Mouse (Mus musculus) subcutaneous adipose tissue, adult 2 months (tissue): ENCODE results near the gene Vmn1r88. TPM values are rescaled to one million over a fixed set of nuclear protein-coding genes. Genes with fewer than 3 reads are reported as not detected.

Experiments
- polyA plus RNA-seq: library from polyadenylated mRNA; depleted of rRNA; stranded (reverse); fragments of >200 nt; gene quantifications from 2 replicates; pipeline ENCODE4 v1.2.3, GENCODE M21; 2012; ENCODE audit warnings: low replicate concordance; rRNA removed

Vmn1r88 gene
- polyA plus RNA-seq = not detected in 2 replicates

DNA sequence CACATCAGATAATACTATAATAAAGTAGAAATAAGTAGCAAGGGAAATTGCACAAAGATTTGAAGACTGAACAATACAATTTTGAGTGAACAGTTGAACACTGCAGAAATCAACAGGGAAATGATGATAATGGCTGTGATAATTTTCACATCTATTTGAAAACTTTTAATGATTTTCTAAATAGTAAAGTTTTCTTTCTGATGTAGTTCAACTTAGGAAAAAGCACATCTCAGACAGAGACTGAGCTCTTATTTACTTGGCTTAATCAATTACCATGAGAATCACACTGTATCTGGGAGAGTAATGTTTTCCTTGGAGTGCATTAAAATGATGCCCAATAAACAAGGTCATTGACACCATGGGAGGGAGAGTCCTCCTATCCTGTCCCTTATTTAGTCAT is at the start of gene Vmn1r88:
Vmn1r88 (plus strand) TSS at position 301 of the 400 bp plus-strand sequence.

DNA sequence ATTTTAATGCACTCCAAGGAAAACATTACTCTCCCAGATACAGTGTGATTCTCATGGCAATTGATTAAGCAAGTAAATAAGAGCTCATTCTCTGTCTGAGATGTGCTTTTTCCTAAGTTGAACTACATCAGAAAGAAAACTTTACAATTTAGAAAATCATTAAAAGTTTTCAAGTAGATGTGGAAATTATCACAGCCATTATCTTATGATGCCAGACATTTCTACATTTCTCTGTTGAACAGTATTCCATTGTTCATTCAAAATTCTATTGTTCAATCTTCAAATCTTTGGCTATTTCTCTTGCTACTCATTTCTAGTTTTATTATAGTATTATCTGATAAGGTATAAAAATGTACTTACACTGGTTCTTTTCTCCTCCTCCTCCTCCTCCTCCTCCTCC is 39.6 kb upstream of the Vmn1r88 start, which contains the start of gene Vmn1r86:
Vmn1r86 (minus strand) TSS at position 101 of the 400 bp plus-strand sequence.

DNA sequence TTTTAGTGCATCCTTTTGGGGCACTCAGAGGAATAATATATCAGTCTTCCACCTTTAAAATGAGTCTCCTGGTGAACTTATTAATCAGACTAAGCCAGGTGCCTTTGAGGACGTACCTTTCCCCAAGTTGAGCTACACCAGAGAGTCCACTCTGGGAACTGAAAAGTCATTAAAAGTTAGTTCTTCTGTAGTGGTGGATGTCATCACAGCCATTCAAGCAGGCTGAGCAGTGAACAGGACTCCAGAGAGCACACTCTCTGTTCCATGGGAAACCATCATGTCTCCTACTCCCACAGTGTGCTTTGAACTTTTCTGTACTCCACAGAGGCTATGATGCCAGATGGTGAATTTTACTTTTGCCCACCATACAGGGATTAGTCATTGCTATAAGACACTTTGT is 19.3 kb upstream of the Vmn1r88 start, which contains the start of gene Vmn1r87:
Vmn1r87 (minus strand) TSS at position 101 of the 400 bp plus-strand sequence.

DNA sequence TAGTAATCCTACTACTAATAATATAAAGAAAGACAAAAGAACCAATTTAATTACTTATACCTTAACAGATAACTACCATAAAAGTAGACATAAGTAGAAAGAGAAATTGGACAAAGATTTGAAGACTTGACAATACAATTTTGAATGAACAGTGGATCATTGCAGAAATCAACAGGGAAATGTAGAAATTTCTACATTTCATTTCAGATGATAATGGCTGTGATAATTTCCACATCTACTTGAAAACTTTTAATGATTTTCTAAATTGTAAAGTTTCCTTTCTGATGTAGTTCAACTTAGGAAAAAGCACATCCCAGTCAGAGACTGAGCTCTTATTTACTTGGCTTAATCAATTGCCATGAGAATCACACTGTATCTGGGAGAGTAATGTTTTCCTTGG is 53.4 kb downstream of the Vmn1r88 start, which contains the start of gene Vmn1r89:
Vmn1r89 (plus strand) TSS at position 301 of the 400 bp plus-strand sequence.

Other genes with a start within 250 kb of the Vmn1r88 start
- gene Rps5, start 237.3 kb upstream of the Vmn1r88 start, polyA plus RNA-seq = 1,231 and 3,702 TPM in 2 replicates
- 0.26 and 0.54 TPM in 2 replicates for gene Rnf225, start 232.2 kb upstream of the Vmn1r88 start, polyA plus RNA-seq
- 5.6 and 11.9 TPM in 2 replicates for gene Zfp324, start 193.7 kb upstream of the Vmn1r88 start, polyA plus RNA-seq
- 5.9 and 11.7 TPM in 2 replicates for gene Zfp446, start 181.7 kb upstream of the Vmn1r88 start, polyA plus RNA-seq
- 0.32 and 0.63 TPM in 2 replicates for gene Slc27a5, start 161.4 kb upstream of the Vmn1r88 start, polyA plus RNA-seq
- 168 and 437 TPM in 2 replicates for gene Trim28, start 160.5 kb upstream of the Vmn1r88 start, polyA plus RNA-seq
- gene Zbtb45, start 149.5 kb upstream of the Vmn1r88 start, polyA plus RNA-seq = 12.3 and 22.9 TPM in 2 replicates
- gene Chmp2a, start 124.8 kb upstream of the Vmn1r88 start, polyA plus RNA-seq = 100 and 104 TPM in 2 replicates
- gene Ube2m, start 121.3 kb upstream of the Vmn1r88 start, polyA plus RNA-seq = 232 and 241 TPM in 2 replicates
- 0.92 and 2.7 TPM in 2 replicates for gene Mzf1, start 104.8 kb upstream of the Vmn1r88 start, polyA plus RNA-seq
- not detected in 2 replicates for gene Vmn1r85, start 64.4 kb upstream of the Vmn1r88 start, polyA plus RNA-seq
- gene Vmn1r86, start 39.7 kb upstream of the Vmn1r88 start, polyA plus RNA-seq = not detected in 2 replicates
- not detected in 2 replicates for gene Vmn1r87, start 19.4 kb upstream of the Vmn1r88 start, polyA plus RNA-seq
- gene Vmn1r89, start 53.5 kb downstream of the Vmn1r88 start, polyA plus RNA-seq = not detected in 2 replicates
- 4.2 and 14.0 TPM in 2 replicates for gene Lig1, start 117.7 kb downstream of the Vmn1r88 start, polyA plus RNA-seq
- 3.4 and 6.5 TPM in 2 replicates for gene Zswim9, start 119.2 kb downstream of the Vmn1r88 start, polyA plus RNA-seq
- gene Pla2g4c, start 165.1 kb downstream of the Vmn1r88 start, polyA plus RNA-seq = 0.21 and 0.59 TPM in 2 replicates
- not detected in 2 replicates for gene Cabp5, start 238.6 kb downstream of the Vmn1r88 start, polyA plus RNA-seq